Mouse (Mus musculus) heart, adult 2 months (tissue): ENCODE data around the gene Tubb5. TPM values are rescaled to one million over a fixed set of nuclear protein-coding genes. Genes with fewer than 3 reads are reported as not detected.

Experiments used
- DNase-seq, 2 experiments: peaks; one replicate each; pipeline ENCODE4 v3.0.0; 2021
- H3K27ac ChIP-seq: fragments of 200-600 bp; 2 replicates; pipeline ENCODE4 v1.8.1; 2022
- H3K27me3 ChIP-seq: fragments of 200-500 bp; 2 replicates; pipeline ENCODE4 v1.6.1; 2012; ENCODE audit warnings: mild to moderate bottlenecking, low read length, inconsistent platforms, mixed read lengths; ENCODE audit not compliant: control insufficient read depth, insufficient read depth
- H3K36me3 ChIP-seq: fragments of 200-500 bp; 2 replicates; pipeline ENCODE4 v1.6.1; 2012; ENCODE audit warnings: low read length, inconsistent platforms; ENCODE audit not compliant: control insufficient read depth, insufficient read depth
- H3K4me1 ChIP-seq: fragments of 200-500 bp; 2 replicates; pipeline ENCODE4 v1.6.1; 2011; ENCODE audit warnings: low read length; ENCODE audit not compliant: control insufficient read depth, insufficient read depth
- H3K4me3 ChIP-seq: fragments of 200-600 bp; 2 replicates; pipeline ENCODE4 v1.8.1; 2022
- H3K79me2 ChIP-seq: fragments of 200-500 bp; replicated peaks from 2 replicates; pipeline ENCODE4 v1.6.1; 2012; ENCODE audit warnings: mild to moderate bottlenecking, inconsistent platforms, low read length, moderate library complexity, mixed read lengths; ENCODE audit not compliant: control insufficient read depth, insufficient read depth
- H3K9ac ChIP-seq: fragments of 200-500 bp; 2 replicates; pipeline ENCODE4 v1.6.1; 2012; ENCODE audit warnings: low read depth, mild to moderate bottlenecking, control low read depth, inconsistent platforms, low read length, mixed read lengths
- CTCF ChIP-seq: fragments of 200-600 bp; IDR thresholded peaks from 2 replicates; pipeline ENCODE4 v1.8.1; 2022; ENCODE audit warnings: antibody characterized with exemption, mild to moderate bottlenecking, moderate library complexity
- EP300 ChIP-seq: fragments of 200-500 bp; IDR thresholded peaks from 2 replicates; pipeline ENCODE4 v1.6.1; 2011; ENCODE audit warnings: low read depth, low read length, control low read depth; ENCODE audit not compliant: insufficient read depth
- POLR2A ChIP-seq: fragments of 200-500 bp; IDR thresholded peaks from 2 replicates; pipeline ENCODE4 v1.6.1; 2011; ENCODE audit warnings: mild to moderate bottlenecking, low read depth, low read length, control low read depth; ENCODE audit not compliant: insufficient read depth
- WGBS: fragments of 180-500 bp; shearing (Covaris S2); methylation state at CpG from one replicate; pipeline ENCODE4 v1.1.7; 2018; 5-methylcytosine and 5-hydroxymethylcytosine counted together
- intact Hi-C: fragments of 180-260 bp; cut with DNase I; formaldehyde crosslinking; loops from one replicate; pipeline ENCODE4 v1.15.1; 2025
- polyA plus RNA-seq: library from polyadenylated mRNA; depleted of rRNA; stranded (reverse); fragments of >200 nt; gene quantifications from 2 replicates; pipeline ENCODE4 v1.2.3, GENCODE M21; 2012
- total RNA-seq, 2 experiments: library from RNA; stranded (reverse); gene quantifications; 2 replicates each; pipeline ENCODE4 v1.2.3; 2021

The Tubb5 gene
- total and polyA plus RNA-seq, 3 experiments: 83.0 to 108 (median 90.1) TPM

- Histone ChIP-seq H3K27me3 (no peaks in the 10 kb centered on the region), H3K36me3 (peaks cover 6% of the 10 kb centered on the region), H3K4me3 (no peak overlapping the region), H3K27ac (no peak overlapping the region), H3K9ac (no peak overlapping the region), H3K79me2 (no peaks in the 10 kb centered on the region), H3K4me1 (peaks cover 25% of the 10 kb centered on the region)
- 73% methylated on average over 10 of the region's 10 CpGs for WGBS
- no peak for TF ChIP-seq CTCF
- intact Hi-C loops: no loop called here
- no peak for DNase-seq
Observed at GRCm38 (mm10) chr17:35817226-35817625, 20.9 kb downstream of the Tubb5 start.

GRCm38 (mm10) chr17:35816686-35817085 is 21.4 kb downstream of the Tubb5 start:
- no peak for TF ChIP-seq CTCF
- Histone ChIP-seq H3K4me3 (no peak overlapping the region), H3K4me1 (peaks cover 27% of the 10 kb centered on the region), H3K27me3 (no peaks in the 10 kb centered on the region), H3K79me2 (no peaks in the 10 kb centered on the region), H3K9ac (no peak overlapping the region), H3K36me3 (peaks cover 9% of the 10 kb centered on the region), H3K27ac (no peak overlapping the region; the same call in 1 of the 2 replicates)
- DNase-seq: no peak
- WGBS: 72% methylated on average over 9 of the region's 14 CpGs
- intact Hi-C loops: no loop called here

- Histone ChIP-seq H3K4me1 (peaks cover 28% of the 10 kb centered on the region), H3K9ac (no peak overlapping the region)
Observed at GRCm38 (mm10) chr17:35815836-35816235, 22.3 kb downstream of the Tubb5 start.

GRCm38 (mm10) chr17:35814678-35815077 is 23.4 kb downstream of the Tubb5 start:
- 0 out of 2 replicates have a peak overlapping the region, but pooled peaks have one; percentile 3 for H3K9ac ChIP-seq
- no peak for DNase-seq
- peaks cover 9% of the 10 kb centered on the region for H3K36me3 ChIP-seq
- no peaks in the 10 kb centered on the region for H3K79me2 ChIP-seq
- H3K27ac ChIP-seq: peak overlapping the region; percentile 62
- no peaks in the 10 kb centered on the region for H3K27me3 ChIP-seq
- TF ChIP-seq POLR2A (no peak), CTCF (no peak), EP300 (no peak)
- H3K4me1 ChIP-seq: peaks cover 29% of the 10 kb centered on the region
- intact Hi-C loops: no loop called here
- H3K4me3 ChIP-seq: no peak overlapping the region
- 26% methylated on average over 6 of the region's 6 CpGs for WGBS

More at GRCm38 (mm10) chr17:35815836-35816235, 22.3 kb downstream of the Tubb5 start:
- Histone ChIP-seq H3K36me3 (peaks cover 9% of the 10 kb centered on the region), H3K4me3 (no peak overlapping the region), H3K27me3 (no peaks in the 10 kb centered on the region), H3K79me2 (no peaks in the 10 kb centered on the region), H3K27ac (peak overlapping the region; percentile 7; the same call in 1 of the 2 replicates)
- TF ChIP-seq EP300 (no peak), CTCF (no peak), POLR2A (no peak)
- 56% methylated on average over 7 of the region's 7 CpGs for WGBS
- intact Hi-C loops: no loop called here
- no peak for DNase-seq

GRCm38 (mm10) chr17:35813653-35814052 is 24.5 kb downstream of the Tubb5 start:
- Histone ChIP-seq H3K4me3 (no peak overlapping the region), H3K9ac (peak overlapping the region; percentile 25; the same call in 1 of the 2 replicates), H3K4me1 (peaks cover 32% of the 10 kb centered on the region), H3K27ac (peak overlapping the region; percentile 94), H3K36me3 (peaks cover 10% of the 10 kb centered on the region), H3K79me2 (no peaks in the 10 kb centered on the region), H3K27me3 (no peaks in the 10 kb centered on the region)
- peak in 1 of 2 experiments; percentile 38 for DNase-seq
- intact Hi-C loops: no loop called here
- 39% methylated on average over 7 of the region's 7 CpGs for WGBS
- no peak for TF ChIP-seq POLR2A
- TF ChIP-seq CTCF: no peak
- TF ChIP-seq EP300: no peak

GRCm38 (mm10) chr17:35813245-35813647 is 24.9 kb downstream of the Tubb5 start:
- 4% methylated on average over 7 of the region's 7 CpGs for WGBS
- DNase-seq: peak; percentile 89 to 94
- H3K27me3 ChIP-seq: no peaks in the 10 kb centered on the region
- H3K36me3 ChIP-seq: peaks cover 11% of the 10 kb centered on the region
- H3K4me1 ChIP-seq: peaks cover 35% of the 10 kb centered on the region
- H3K9ac ChIP-seq: peak overlapping the region; percentile 47
- TF ChIP-seq EP300: peak; percentile 95
- TF ChIP-seq CTCF: no peak
- H3K27ac ChIP-seq: peak overlapping the region; percentile 94
- H3K4me3 ChIP-seq: no peak overlapping the region
- no peaks in the 10 kb centered on the region for H3K79me2 ChIP-seq
- intact Hi-C loops: no loop called here
